Mouse (Mus musculus): ENCODE measurements around the gene Tm9sf1. TPM values are rescaled to one million over a fixed set of nuclear protein-coding genes. Genes with fewer than 3 reads are reported as not detected.

Tm9sf1 gene
- total and polyA plus RNA-seq, 2 experiments from 2014 or later = 55.3 to 59.7 TPM

- H3K27me3 ChIP-seq (ENCODE audit: insufficient read depth, low read length) = no peaks in the 10 kb centered on the region
- H3K9ac ChIP-seq (replicated peaks; ENCODE audit: low read length) = peak within 1 kb of the TSS; percentile 72
- H3K27ac ChIP-seq = peak within 1 kb of the TSS; percentile 96
- peak; percentile 96 for ATAC-seq
- peaks cover 20% of the 10 kb centered on the region for H3K4me1 ChIP-seq (ENCODE audit: insufficient read depth, low read length)
- H3K36me3 ChIP-seq (ENCODE audit: insufficient read depth, low read length) = peaks cover 17% of the 10 kb centered on the region
- H3K9me3 ChIP-seq (ENCODE audit: low read length) = no peaks in the 10 kb centered on the region
- no peak for TF ChIP-seq CTCF (IDR thresholded peaks at IDR 0.05; ENCODE audit: low read depth)
- DNase-seq (ENCODE audit: low spot score) = peak; percentile 97
- under 1% methylated on average over 21 of the region's 22 CpGs for WGBS
- peak within 1 kb of the TSS; percentile 79 for H3K4me3 ChIP-seq (ENCODE audit: low read length)
- peak within 1 kb of the TSS; percentile 90 for H3K4me2 ChIP-seq (ENCODE audit: low read depth, low read length)
Observed at GRCm38 (mm10) chr14:55590748-55591330, 52.8 kb downstream of the Tm9sf1 start, which contains the start of gene Psme2. Psme2 (minus strand) TSS chr14:55591113.

- H3K36me3 ChIP-seq (ENCODE audit: insufficient read depth, low read length) = peaks cover 8% of the 10 kb centered on the region
- H3K4me2 ChIP-seq (ENCODE audit: low read depth, low read length) = peak overlapping the region; percentile 90
- peak overlapping the region; percentile 79 for H3K4me3 ChIP-seq (ENCODE audit: low read length)
- peak overlapping the region; percentile 96; the same call in 1 of the 2 replicates for H3K27ac ChIP-seq
- H3K27me3 ChIP-seq (ENCODE audit: insufficient read depth, low read length) = no peaks in the 10 kb centered on the region
- peak overlapping the region; percentile 72 for H3K9ac ChIP-seq (replicated peaks; ENCODE audit: low read length)
- no peak for TF ChIP-seq CTCF (IDR thresholded peaks at IDR 0.05; ENCODE audit: low read depth)
- H3K9me3 ChIP-seq (ENCODE audit: low read length) = no peaks in the 10 kb centered on the region
- peaks cover 24% of the 10 kb centered on the region for H3K4me1 ChIP-seq (ENCODE audit: insufficient read depth, low read length)
- ATAC-seq = no peak
- DNase-seq (ENCODE audit: low spot score) = no peak
- 89% methylated on average over 11 of the region's 11 CpGs for WGBS
Observed at GRCm38 (mm10) chr14:55589771-55590448, 53.7 kb downstream of the Tm9sf1 start.

- H3K4me2 ChIP-seq (ENCODE audit: low read depth, low read length) = no peak overlapping the region
- no peak overlapping the region for H3K27ac ChIP-seq
- no peak for TF ChIP-seq CTCF (IDR thresholded peaks at IDR 0.05; ENCODE audit: low read depth)
- no peak overlapping the region for H3K4me3 ChIP-seq (ENCODE audit: low read length)
- no peak for ATAC-seq
- H3K27me3 ChIP-seq (ENCODE audit: insufficient read depth, low read length) = no peaks in the 10 kb centered on the region
- peaks cover 28% of the 10 kb centered on the region for H3K4me1 ChIP-seq (ENCODE audit: insufficient read depth, low read length)
- no peaks in the 10 kb centered on the region for H3K9me3 ChIP-seq (ENCODE audit: low read length)
- WGBS = 88% methylated on average over 5 of the region's 5 CpGs
- peaks cover 1% of the 10 kb centered on the region; the same call in 1 of the 2 replicates for H3K36me3 ChIP-seq (ENCODE audit: insufficient read depth, low read length)
- no peak for DNase-seq (ENCODE audit: low spot score)
- H3K9ac ChIP-seq (replicated peaks; ENCODE audit: low read length) = no peak overlapping the region
Observed at GRCm38 (mm10) chr14:55589271-55589670, 54.3 kb downstream of the Tm9sf1 start.

- TF ChIP-seq CTCF (IDR thresholded peaks at IDR 0.05; ENCODE audit: low read depth) = no peak; the same call in 1 of the 2 replicates
- Histone ChIP-seq H3K9ac (replicated peaks; ENCODE audit: low read length) (no peak overlapping the region), H3K9me3 (ENCODE audit: low read length) (no peaks in the 10 kb centered on the region)
Observed at GRCm38 (mm10) chr14:55586149-55586548, 57.5 kb downstream of the Tm9sf1 start.

More at GRCm38 (mm10) chr14:55586149-55586548, 57.5 kb downstream of the Tm9sf1 start:
- H3K4me3 ChIP-seq (ENCODE audit: low read length) = no peak overlapping the region
- DNase-seq (ENCODE audit: low spot score) = no peak
- no peak overlapping the region for H3K27ac ChIP-seq
- no peak overlapping the region for H3K4me2 ChIP-seq (ENCODE audit: low read depth, low read length)
- 0 out of 2 replicates have a peak, but pooled peaks cover 13% of the 10 kb centered on the region for H3K4me1 ChIP-seq (ENCODE audit: insufficient read depth, low read length)
- peaks cover 9% of the 10 kb centered on the region; the same call in 1 of the 2 replicates for H3K36me3 ChIP-seq (ENCODE audit: insufficient read depth, low read length)
- H3K27me3 ChIP-seq (ENCODE audit: insufficient read depth, low read length) = no peaks in the 10 kb centered on the region
- WGBS = 95% methylated on average over 2 of the region's 2 CpGs
- no peak for ATAC-seq

Other genes with a start within 250 kb of the Tm9sf1 start
Only the 30 nearest of the 34 such genes appear.
- 15.8 and 18.4 TPM in 2 replicates for gene Dhrs4, start 165.0 kb downstream of the Tm9sf1 start, total RNA-seq (2014; rRNA removed)
- 28.1 and 29.6 TPM in 2 replicates for gene Dhrs4, start 165.0 kb downstream of the Tm9sf1 start, polyA plus RNA-seq (2015; fragmentation: Nextera tagmentation; extraction: Ambion mirVana)
- gene Carmil3, start 153.2 kb downstream of the Tm9sf1 start, total RNA-seq (2014; rRNA removed) = 90.5 and 120 TPM in 2 replicates
- gene Carmil3, start 153.2 kb downstream of the Tm9sf1 start, polyA plus RNA-seq (2015; fragmentation: Nextera tagmentation; extraction: Ambion mirVana) = 23.8 and 25.2 TPM in 2 replicates
- gene Cpne6, start 133.4 kb downstream of the Tm9sf1 start, total RNA-seq (2014; rRNA removed) = 8.3 and 19.7 TPM in 2 replicates
- gene Cpne6, start 133.4 kb downstream of the Tm9sf1 start, polyA plus RNA-seq (2015; fragmentation: Nextera tagmentation; extraction: Ambion mirVana) = 25.3 and 28.0 TPM in 2 replicates
- 4.4 and 7.1 TPM in 2 replicates for gene Nrl, start 118.8 kb downstream of the Tm9sf1 start, total RNA-seq (2014; rRNA removed)
- gene Nrl, start 118.8 kb downstream of the Tm9sf1 start, polyA plus RNA-seq (2015; fragmentation: Nextera tagmentation; extraction: Ambion mirVana) = 0.23 and 0.33 TPM in 2 replicates
- gene Pck2, start 103.5 kb downstream of the Tm9sf1 start, total RNA-seq (2014; rRNA removed) = 30.5 and 32.0 TPM in 2 replicates
- 19.9 and 22.5 TPM in 2 replicates for gene Pck2, start 103.5 kb downstream of the Tm9sf1 start, polyA plus RNA-seq (2015; fragmentation: Nextera tagmentation; extraction: Ambion mirVana)
- gene Dcaf11, start 83.8 kb downstream of the Tm9sf1 start, total RNA-seq (2014; rRNA removed) = 97.9 and 118 TPM in 2 replicates
- 94.1 and 102 TPM in 2 replicates for gene Dcaf11, start 83.8 kb downstream of the Tm9sf1 start, polyA plus RNA-seq (2015; fragmentation: Nextera tagmentation; extraction: Ambion mirVana)
- not detected in 2 replicates for gene A730061H03Rik, start 83.4 kb downstream of the Tm9sf1 start, total RNA-seq (2014; rRNA removed)
- 0.55 TPM in 1 of 2 replicates, not detected in the other for gene A730061H03Rik, start 83.4 kb downstream of the Tm9sf1 start, polyA plus RNA-seq (2015; fragmentation: Nextera tagmentation; extraction: Ambion mirVana)
- 2.9 TPM in 1 of 2 replicates, not detected in the other for gene Fitm1, start 68.2 kb downstream of the Tm9sf1 start, total RNA-seq (2014; rRNA removed)
- 0.25 TPM in 1 of 2 replicates, not detected in the other for gene Fitm1, start 68.2 kb downstream of the Tm9sf1 start, polyA plus RNA-seq (2015; fragmentation: Nextera tagmentation; extraction: Ambion mirVana)
- gene Psme1, start 65.7 kb downstream of the Tm9sf1 start, total RNA-seq (2014; rRNA removed) = 86.5 and 128 TPM in 2 replicates
- gene Psme1, start 65.7 kb downstream of the Tm9sf1 start, polyA plus RNA-seq (2015; fragmentation: Nextera tagmentation; extraction: Ambion mirVana) = 226 and 244 TPM in 2 replicates
- gene Emc9, start 58.5 kb downstream of the Tm9sf1 start, total RNA-seq (2014; rRNA removed) = 26.6 and 51.6 TPM in 2 replicates
- gene Emc9, start 58.5 kb downstream of the Tm9sf1 start, polyA plus RNA-seq (2015; fragmentation: Nextera tagmentation; extraction: Ambion mirVana) = 79.0 and 82.2 TPM in 2 replicates
- gene Psme2, start 52.7 kb downstream of the Tm9sf1 start, total RNA-seq (2014; rRNA removed) = 51.9 and 57.6 TPM in 2 replicates
- 163 and 208 TPM in 2 replicates for gene Psme2, start 52.7 kb downstream of the Tm9sf1 start, polyA plus RNA-seq (2015; fragmentation: Nextera tagmentation; extraction: Ambion mirVana)
- gene Rnf31, start 52.1 kb downstream of the Tm9sf1 start, total RNA-seq (2014; rRNA removed) = 23.6 and 25.5 TPM in 2 replicates
- 21.0 and 21.2 TPM in 2 replicates for gene Rnf31, start 52.1 kb downstream of the Tm9sf1 start, polyA plus RNA-seq (2015; fragmentation: Nextera tagmentation; extraction: Ambion mirVana)
- 14.8 and 18.4 TPM in 2 replicates for gene Irf9, start 40.2 kb downstream of the Tm9sf1 start, total RNA-seq (2014; rRNA removed)
- gene Irf9, start 40.2 kb downstream of the Tm9sf1 start, polyA plus RNA-seq (2015; fragmentation: Nextera tagmentation; extraction: Ambion mirVana) = 7.3 and 10.1 TPM in 2 replicates
- gene Rec8, start 25.8 kb downstream of the Tm9sf1 start, total RNA-seq (2014; rRNA removed) = 11.6 and 12.8 TPM in 2 replicates
- gene Rec8, start 25.8 kb downstream of the Tm9sf1 start, polyA plus RNA-seq (2015; fragmentation: Nextera tagmentation; extraction: Ambion mirVana) = 12.2 and 14.1 TPM in 2 replicates
- 120 and 132 TPM in 2 replicates for gene Ipo4, start 7.8 kb downstream of the Tm9sf1 start, total RNA-seq (2014; rRNA removed)
- gene Ipo4, start 7.8 kb downstream of the Tm9sf1 start, polyA plus RNA-seq (2015; fragmentation: Nextera tagmentation; extraction: Ambion mirVana) = 92.5 and 106 TPM in 2 replicates
- gene Gm49378, start 5.9 kb downstream of the Tm9sf1 start, total RNA-seq (2014; rRNA removed) = 2.8 and 7.9 TPM in 2 replicates
- 1.0 and 1.4 TPM in 2 replicates for gene Gm49378, start 5.9 kb downstream of the Tm9sf1 start, polyA plus RNA-seq (2015; fragmentation: Nextera tagmentation; extraction: Ambion mirVana)
- gene Tssk4, start 6.4 kb upstream of the Tm9sf1 start, total RNA-seq (2014; rRNA removed) = 0.32 and 1.3 TPM in 2 replicates
- gene Tssk4, start 6.4 kb upstream of the Tm9sf1 start, polyA plus RNA-seq (2015; fragmentation: Nextera tagmentation; extraction: Ambion mirVana) = 0.24 and 0.28 TPM in 2 replicates
- gene Mdp1, start 16.7 kb upstream of the Tm9sf1 start, total RNA-seq (2014; rRNA removed) = 40.6 and 45.1 TPM in 2 replicates
- gene Mdp1, start 16.7 kb upstream of the Tm9sf1 start, polyA plus RNA-seq (2015; fragmentation: Nextera tagmentation; extraction: Ambion mirVana) = 70.6 and 70.8 TPM in 2 replicates
- 17.5 and 24.3 TPM in 2 replicates for gene Gmpr2, start 28.1 kb upstream of the Tm9sf1 start, total RNA-seq (2014; rRNA removed)
- 36.9 and 37.6 TPM in 2 replicates for gene Gmpr2, start 28.1 kb upstream of the Tm9sf1 start, polyA plus RNA-seq (2015; fragmentation: Nextera tagmentation; extraction: Ambion mirVana)
- 128 and 143 TPM in 2 replicates for gene Nedd8, start 28.3 kb upstream of the Tm9sf1 start, total RNA-seq (2014; rRNA removed)
- gene Nedd8, start 28.3 kb upstream of the Tm9sf1 start, polyA plus RNA-seq (2015; fragmentation: Nextera tagmentation; extraction: Ambion mirVana) = 629 TPM in 2 replicates
- gene Tinf2, start 38.0 kb upstream of the Tm9sf1 start, total RNA-seq (2014; rRNA removed) = 18.7 and 21.9 TPM in 2 replicates
- 23.8 and 27.3 TPM in 2 replicates for gene Tinf2, start 38.0 kb upstream of the Tm9sf1 start, polyA plus RNA-seq (2015; fragmentation: Nextera tagmentation; extraction: Ambion mirVana)
- gene Tgm1, start 70.1 kb upstream of the Tm9sf1 start, total RNA-seq (2014; rRNA removed) = 0.10 and 0.11 TPM in 2 replicates
- 0.06 and 0.16 TPM in 2 replicates for gene Tgm1, start 70.1 kb upstream of the Tm9sf1 start, polyA plus RNA-seq (2015; fragmentation: Nextera tagmentation; extraction: Ambion mirVana)
- 78.7 and 83.8 TPM in 2 replicates for gene Rabggta, start 78.5 kb upstream of the Tm9sf1 start, total RNA-seq (2014; rRNA removed)
- gene Rabggta, start 78.5 kb upstream of the Tm9sf1 start, polyA plus RNA-seq (2015; fragmentation: Nextera tagmentation; extraction: Ambion mirVana) = 50.4 and 51.9 TPM in 2 replicates
- 62.0 and 69.2 TPM in 2 replicates for gene Dhrs1, start 101.9 kb upstream of the Tm9sf1 start, total RNA-seq (2014; rRNA removed)
- 86.0 and 88.3 TPM in 2 replicates for gene Dhrs1, start 101.9 kb upstream of the Tm9sf1 start, polyA plus RNA-seq (2015; fragmentation: Nextera tagmentation; extraction: Ambion mirVana)
- gene Nop9, start 101.9 kb upstream of the Tm9sf1 start, total RNA-seq (2014; rRNA removed) = 19.9 and 28.9 TPM in 2 replicates
- gene Nop9, start 101.9 kb upstream of the Tm9sf1 start, polyA plus RNA-seq (2015; fragmentation: Nextera tagmentation; extraction: Ambion mirVana) = 23.0 and 23.5 TPM in 2 replicates
- 1.9 TPM in 1 of 2 replicates, not detected in the other for gene Cideb, start 114.7 kb upstream of the Tm9sf1 start, total RNA-seq (2014; rRNA removed)
- gene Cideb, start 114.7 kb upstream of the Tm9sf1 start, polyA plus RNA-seq (2015; fragmentation: Nextera tagmentation; extraction: Ambion mirVana) = 0.75 and 0.81 TPM in 2 replicates
- gene Ltb4r2, start 117.6 kb upstream of the Tm9sf1 start, total RNA-seq (2014; rRNA removed) = 0.16 and 0.32 TPM in 2 replicates
- gene Ltb4r2, start 117.6 kb upstream of the Tm9sf1 start, polyA plus RNA-seq (2015; fragmentation: Nextera tagmentation; extraction: Ambion mirVana) = 0.69 and 0.78 TPM in 2 replicates
- 0.43 and 0.52 TPM in 2 replicates for gene Ltb4r1, start 122.2 kb upstream of the Tm9sf1 start, total RNA-seq (2014; rRNA removed)
- gene Ltb4r1, start 122.2 kb upstream of the Tm9sf1 start, polyA plus RNA-seq (2015; fragmentation: Nextera tagmentation; extraction: Ambion mirVana) = 0.64 and 0.71 TPM in 2 replicates
- gene Adcy4, start 140.3 kb upstream of the Tm9sf1 start, total RNA-seq (2014; rRNA removed) = 5.6 and 5.8 TPM in 2 replicates
- gene Adcy4, start 140.3 kb upstream of the Tm9sf1 start, polyA plus RNA-seq (2015; fragmentation: Nextera tagmentation; extraction: Ambion mirVana) = 1.7 and 2.8 TPM in 2 replicates
- 0.42 and 1.7 TPM in 2 replicates for gene Ripk3, start 145.1 kb upstream of the Tm9sf1 start, total RNA-seq (2014; rRNA removed)
- 1.7 and 2.0 TPM in 2 replicates for gene Ripk3, start 145.1 kb upstream of the Tm9sf1 start, polyA plus RNA-seq (2015; fragmentation: Nextera tagmentation; extraction: Ambion mirVana)